Mouse (Mus musculus) kidney, postnatal 0 days (tissue): ENCODE measurements at regions not wholly inside any gene's neighbourhood (a gene's known extent, or its start where the extent isn't known, plus 50 kb on each side); places are given as distances from the start of the nearest gene placed in this dataset.

ENCODE experiments used
- ATAC-seq: fragments of 200-750 bp; cut with Nextera tagmentation; replicated peaks from 2 replicates; pipeline ENCODE4 v1.8.0; 2017; ENCODE audit warnings: low read depth, moderate number of reproducible peaks, moderate TSS enrichment, moderate library complexity; ENCODE audit not compliant: low FRiP score
- DNase-seq: peaks from one replicate; pipeline ENCODE4 v3.0.0-alpha.2; 2016; ENCODE audit warnings: low spot score
- H3K27ac ChIP-seq: fragments of 300-500 bp; sonication (generic); 2 replicates; pipeline ENCODE4 v1.5.1; 2014; ENCODE audit warnings: mild to moderate bottlenecking
- H3K27me3 ChIP-seq: fragments of 300-500 bp; sonication (generic); 2 replicates; pipeline ENCODE4 v1.6.1; 2014; ENCODE audit warnings: low read length, mixed read lengths; ENCODE audit not compliant: insufficient read depth
- H3K36me3 ChIP-seq: fragments of 300-500 bp; sonication (generic); 2 replicates; pipeline ENCODE4 v1.6.1; 2014; ENCODE audit warnings: low read length, mixed read lengths; ENCODE audit not compliant: insufficient read depth
- H3K4me1 ChIP-seq: fragments of 300-500 bp; sonication (generic); replicated peaks from 2 replicates; pipeline ENCODE4 v1.6.1; 2014; ENCODE audit warnings: antibody characterized with exemption, low read length, mixed read lengths; ENCODE audit not compliant: insufficient read depth
- H3K4me2 ChIP-seq: fragments of 300-500 bp; sonication (generic); 2 replicates; pipeline ENCODE4 v1.6.1; 2014; ENCODE audit warnings: mild to moderate bottlenecking, low read length, moderate library complexity, mixed read lengths
- H3K4me3 ChIP-seq: fragments of 300-500 bp; sonication (generic); replicated peaks from 2 replicates; pipeline ENCODE4 v1.5.1; 2014; ENCODE audit warnings: low read depth, low read length
- H3K9ac ChIP-seq: fragments of 300-500 bp; sonication (generic); 2 replicates; pipeline ENCODE4 v1.6.1; 2014; ENCODE audit warnings: low read depth, low read length
- H3K9me3 ChIP-seq: fragments of 300-500 bp; sonication (generic); replicated peaks from 2 replicates; pipeline ENCODE4 v1.6.1; 2016; ENCODE audit warnings: low read length, inconsistent platforms, mixed read lengths
- CTCF ChIP-seq: IDR thresholded peaks from 2 replicates; pipeline ENCODE4 v1.5.1; 2016; ENCODE audit warnings: antibody characterized with exemption, low read depth, mild to moderate bottlenecking, moderate library complexity
- WGBS: fragments of 180-500 bp; shearing (Covaris S2); extraction: QIAGEN DNeasy Blood & Tissue Kit; methylation state at CpG from one replicate; pipeline ENCODE4 v1.1.7; 2014; 5-methylcytosine and 5-hydroxymethylcytosine counted together

- Histone ChIP-seq H3K9ac (no peak overlapping the region), H3K27me3 (no peaks in the 10 kb centered on the region), H3K27ac (no peak overlapping the region), H3K4me3 (no peak overlapping the region), H3K4me2 (no peak overlapping the region; the same call in 1 of the 2 replicates), H3K4me1 (no peaks in the 10 kb centered on the region), H3K9me3 (no peaks in the 10 kb centered on the region), H3K36me3 (no peaks in the 10 kb centered on the region)
- 58% methylated on average over 5 of the region's 5 CpGs for WGBS
- ATAC-seq (no peak), DNase-seq (no peak)
- no peak for TF ChIP-seq CTCF
Measured at GRCm38 (mm10) chr14:120138546-120138945, 96.3 kb upstream of the Oxgr1 start.

DNA sequence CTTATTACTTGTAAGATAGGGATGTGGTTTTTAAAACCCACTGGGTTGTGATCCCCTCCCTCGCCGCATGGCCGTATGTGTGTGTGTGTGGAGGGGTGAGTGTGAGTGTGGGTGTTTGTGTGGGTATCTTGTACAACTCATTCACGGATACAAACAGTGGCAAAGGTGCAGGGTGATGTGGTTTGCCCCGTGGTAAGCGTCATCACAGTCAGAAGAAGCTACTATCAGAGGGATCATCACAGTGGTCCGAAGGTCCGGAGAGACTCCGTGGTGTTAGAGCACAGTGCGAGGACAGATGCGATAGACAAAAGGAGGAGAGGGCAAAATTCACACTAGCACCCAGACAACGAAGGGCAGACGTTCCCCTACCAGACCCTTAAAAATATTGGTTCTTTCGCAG is 97.0 kb upstream of the Oxgr1 start:
- DNase-seq: no peak
- H3K27me3 ChIP-seq: no peaks in the 10 kb centered on the region
- H3K4me2 ChIP-seq: no peak overlapping the region
- no peak overlapping the region for H3K27ac ChIP-seq
- no peak overlapping the region for H3K9ac ChIP-seq
- 94% methylated on average over 14 of the region's 14 CpGs for WGBS
- H3K36me3 ChIP-seq: no peaks in the 10 kb centered on the region
- no peak overlapping the region for H3K4me3 ChIP-seq
- ATAC-seq: no peak
- no peaks in the 10 kb centered on the region for H3K4me1 ChIP-seq
- H3K9me3 ChIP-seq: no peaks in the 10 kb centered on the region
- TF ChIP-seq CTCF: no peak

DNA sequence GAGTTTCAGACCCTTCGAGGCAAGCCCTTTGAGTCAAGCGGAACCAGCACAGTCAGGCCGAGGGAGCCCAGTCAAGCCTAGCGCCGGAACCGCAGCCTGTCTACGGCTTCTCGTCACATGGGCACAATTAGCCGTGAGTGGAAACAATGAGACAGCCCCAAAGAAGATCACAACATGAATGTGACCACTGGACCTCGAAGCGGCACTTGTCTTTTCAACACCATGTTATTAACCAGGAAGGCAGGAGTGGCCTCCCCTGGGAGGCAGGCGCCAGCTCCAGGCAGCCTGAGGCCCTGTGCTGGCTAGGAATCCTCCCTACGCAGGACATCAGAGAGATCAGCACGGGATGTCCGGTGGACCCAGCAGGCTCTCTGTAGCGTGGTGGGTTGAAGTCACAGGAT is 97.4 kb upstream of the Oxgr1 start:
- no peak overlapping the region for H3K27ac ChIP-seq
- TF ChIP-seq CTCF: no peak
- H3K27me3 ChIP-seq: no peaks in the 10 kb centered on the region
- H3K4me1 ChIP-seq: no peaks in the 10 kb centered on the region
- no peak for DNase-seq
- no peak overlapping the region for H3K4me3 ChIP-seq
- no peak for ATAC-seq
- 61% methylated on average over 16 of the region's 16 CpGs for WGBS
- H3K9me3 ChIP-seq: no peaks in the 10 kb centered on the region
- no peaks in the 10 kb centered on the region for H3K36me3 ChIP-seq
- no peak overlapping the region for H3K9ac ChIP-seq
- no peak overlapping the region for H3K4me2 ChIP-seq

DNA sequence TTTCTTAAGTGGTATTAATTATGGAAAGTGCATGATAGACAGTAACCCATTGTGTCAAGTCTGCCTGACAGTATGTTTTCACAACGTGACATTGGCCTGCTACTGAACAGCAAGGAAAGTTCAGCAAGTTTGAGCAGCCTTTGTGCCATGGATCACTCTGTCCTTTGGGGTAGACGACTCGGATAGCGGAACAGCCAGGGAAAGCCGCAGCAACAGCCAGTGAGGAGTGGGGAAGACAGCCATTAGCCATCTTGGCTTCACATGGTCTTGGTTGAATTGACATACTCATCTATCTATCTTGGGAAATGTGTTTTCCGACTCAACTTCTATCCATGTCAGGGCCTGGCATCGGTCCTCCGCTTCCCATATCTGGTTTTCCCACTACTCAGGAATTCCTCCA is 98.0 kb upstream of the Oxgr1 start:
- Histone ChIP-seq H3K36me3 (no peaks in the 10 kb centered on the region), H3K9me3 (no peaks in the 10 kb centered on the region), H3K9ac (no peak overlapping the region), H3K4me3 (no peak overlapping the region), H3K27me3 (no peaks in the 10 kb centered on the region), H3K4me1 (no peaks in the 10 kb centered on the region), H3K27ac (no peak overlapping the region), H3K4me2 (no peak overlapping the region)
- no peak for ATAC-seq
- WGBS: 94% methylated on average over 8 of the region's 8 CpGs
- TF ChIP-seq CTCF: no peak
- DNase-seq: no peak

GRCm38 (mm10) chr14:120140791-120141747 is 98.8 kb upstream of the Oxgr1 start:
- H3K4me3 ChIP-seq: no peak overlapping the region
- TF ChIP-seq CTCF: no peak
- H3K36me3 ChIP-seq: no peaks in the 10 kb centered on the region
- no peak overlapping the region for H3K27ac ChIP-seq
- H3K27me3 ChIP-seq: no peaks in the 10 kb centered on the region
- ATAC-seq: no peak
- 80% methylated on average over 14 of the region's 14 CpGs for WGBS
- H3K4me1 ChIP-seq: no peaks in the 10 kb centered on the region
- no peaks in the 10 kb centered on the region for H3K9me3 ChIP-seq
- no peak overlapping the region for H3K4me2 ChIP-seq
- no peak for DNase-seq
- H3K9ac ChIP-seq: no peak overlapping the region

- Histone ChIP-seq H3K4me3 (no peak overlapping the region), H3K27me3 (no peaks in the 10 kb centered on the region), H3K27ac (no peak overlapping the region), H3K9ac (no peak overlapping the region), H3K36me3 (no peaks in the 10 kb centered on the region), H3K4me1 (no peaks in the 10 kb centered on the region), H3K9me3 (no peaks in the 10 kb centered on the region), H3K4me2 (no peak overlapping the region)
- DNase-seq: no peak
- TF ChIP-seq CTCF: no peak
- ATAC-seq: no peak
- 61% methylated on average over 4 of the region's 4 CpGs for WGBS
Measured at GRCm38 (mm10) chr14:120142281-120142680, 100.0 kb upstream of the Oxgr1 start.
